Mouse (Mus musculus): ENCODE measurements at regions not wholly inside any gene's neighbourhood (a gene's known extent, or its start where the extent isn't known, plus 50 kb on each side); places are given as distances from the start of the nearest gene placed in this dataset.
"Not testable (repeated sequence)": the region's sequence is repeated elsewhere in the genome, so short reads cannot be mapped to it uniquely, and the experiment has no call there.

DNA sequence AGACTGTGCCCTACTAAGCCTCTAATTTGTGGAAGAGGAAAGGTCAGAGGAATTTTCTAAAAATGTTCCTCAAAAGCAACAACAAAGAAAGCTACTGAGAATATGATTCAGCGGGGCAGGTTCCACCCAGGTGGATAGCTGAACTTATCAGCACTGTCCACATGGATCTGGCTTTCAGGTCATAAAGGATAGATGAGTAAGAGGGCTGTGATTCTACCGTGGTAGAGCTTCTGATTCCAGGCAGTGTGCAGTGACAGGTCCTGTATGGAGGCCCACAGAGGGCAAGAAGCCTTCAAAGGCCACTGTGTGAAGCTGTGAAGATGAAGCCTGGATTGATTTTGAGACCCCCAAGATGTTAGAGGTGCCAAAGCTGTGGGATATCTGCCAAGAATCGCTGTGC is 51.8 kb downstream of the Teddm3 start:
- H3K36me3 ChIP-seq; H3K4me3 ChIP-seq; H3K27me3 ChIP-seq; ATAC-seq (ENCODE audit: low FRiP score); H3K9ac ChIP-seq; H3K27ac ChIP-seq; H3K4me1 ChIP-seq (replicated peaks); H3K9me3 ChIP-seq; H3K4me2 ChIP-seq: not testable (repeated sequence)
- 87% methylated on average over 3 of the region's 3 CpGs for whole genome bisulfite sequencing

DNA sequence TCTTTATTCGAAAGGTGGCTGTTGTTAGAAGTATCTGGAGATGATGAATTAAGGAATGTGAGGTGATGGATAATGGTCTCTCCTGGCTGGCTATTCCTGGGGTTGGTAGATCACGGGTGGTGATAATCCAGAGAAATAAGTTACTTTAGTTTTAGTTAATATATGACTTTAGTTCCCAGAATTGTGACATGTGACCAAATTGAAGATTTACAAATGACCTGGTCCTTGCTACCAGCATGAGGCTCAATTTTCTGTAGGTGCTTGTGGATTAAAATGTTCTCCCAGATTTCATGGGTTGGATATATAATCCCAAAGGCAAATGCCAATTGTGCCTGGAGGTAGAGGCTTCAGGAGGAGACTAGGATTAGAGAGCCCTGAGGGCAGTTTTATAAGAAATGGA is 53.7 kb downstream of the Teddm3 start:
- H3K36me3 ChIP-seq; H3K9ac ChIP-seq; H3K4me1 ChIP-seq (replicated peaks); H3K27ac ChIP-seq; H3K4me2 ChIP-seq; H3K27me3 ChIP-seq; H3K4me3 ChIP-seq; ATAC-seq (ENCODE audit: low FRiP score); H3K9me3 ChIP-seq: not testable (repeated sequence)
- 94% methylated on average over 2 of the region's 2 CpGs for WGBS

GRCm38 (mm10) chr16:21074779-21075148 is 79.0 kb downstream of the Teddm3 start:
- no peak overlapping the region for H3K9ac ChIP-seq
- WGBS = 74% methylated on average over 5 of the region's 5 CpGs
- H3K4me2 ChIP-seq = no peak overlapping the region
- H3K27me3 ChIP-seq = no peaks in the 10 kb centered on the region
- no peak overlapping the region for H3K27ac ChIP-seq
- no peak overlapping the region for H3K4me3 ChIP-seq
- no peaks in the 10 kb centered on the region for H3K36me3 ChIP-seq
- H3K9me3 ChIP-seq = no peaks in the 10 kb centered on the region
- no peak for ATAC-seq (ENCODE audit: low FRiP score)
- no peaks in the 10 kb centered on the region for H3K4me1 ChIP-seq (replicated peaks)

GRCm38 (mm10) chr16:21074082-21074778 is 79.6 kb downstream of the Teddm3 start:
- H3K36me3 ChIP-seq; H3K9ac ChIP-seq; H3K27ac ChIP-seq; H3K9me3 ChIP-seq; H3K27me3 ChIP-seq; H3K4me3 ChIP-seq; H3K4me1 ChIP-seq (replicated peaks): not testable (repeated sequence)
- peak overlapping the region; percentile 13; the same call in 1 of the 2 replicates for H3K4me2 ChIP-seq
- peak; percentile 86 for ATAC-seq (ENCODE audit: low FRiP score)
- 26% methylated on average over 8 of the region's 10 CpGs for WGBS

DNA sequence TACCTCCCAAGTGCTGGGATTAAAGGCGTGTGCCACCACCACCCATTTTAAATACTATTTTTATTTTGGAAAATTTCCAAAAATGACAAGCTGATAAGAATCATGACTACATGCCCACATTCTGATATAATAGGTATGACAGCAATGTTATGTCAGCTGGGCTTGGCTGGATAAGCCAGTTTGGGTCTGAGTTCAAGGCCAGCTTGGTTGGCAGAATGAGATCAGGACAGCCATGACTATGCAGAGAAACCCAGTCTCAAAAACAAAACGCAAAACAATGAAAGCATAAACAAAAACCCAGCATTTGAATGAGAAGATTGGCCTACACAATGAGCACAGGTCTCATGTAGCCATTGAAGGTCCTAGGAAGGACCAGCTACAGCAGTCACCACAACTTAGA is 93.6 kb downstream of the Teddm3 start:
- H3K27me3 ChIP-seq = no peaks in the 10 kb centered on the region
- no peaks in the 10 kb centered on the region for H3K9me3 ChIP-seq
- ATAC-seq (ENCODE audit: low FRiP score) = no peak
- no peak overlapping the region for H3K27ac ChIP-seq
- H3K4me1 ChIP-seq (replicated peaks) = no peaks in the 10 kb centered on the region
- no peak overlapping the region for H3K9ac ChIP-seq
- no peak overlapping the region for H3K4me2 ChIP-seq
- H3K4me3 ChIP-seq = no peak overlapping the region
- WGBS = 78% methylated on average over 2 of the region's 2 CpGs
- H3K36me3 ChIP-seq = no peaks in the 10 kb centered on the region

- ATAC-seq (ENCODE audit: low FRiP score) = no peak
Observed at GRCm38 (mm10) chr16:21054772-21055171, 99.0 kb downstream of the Teddm3 start.

DNA sequence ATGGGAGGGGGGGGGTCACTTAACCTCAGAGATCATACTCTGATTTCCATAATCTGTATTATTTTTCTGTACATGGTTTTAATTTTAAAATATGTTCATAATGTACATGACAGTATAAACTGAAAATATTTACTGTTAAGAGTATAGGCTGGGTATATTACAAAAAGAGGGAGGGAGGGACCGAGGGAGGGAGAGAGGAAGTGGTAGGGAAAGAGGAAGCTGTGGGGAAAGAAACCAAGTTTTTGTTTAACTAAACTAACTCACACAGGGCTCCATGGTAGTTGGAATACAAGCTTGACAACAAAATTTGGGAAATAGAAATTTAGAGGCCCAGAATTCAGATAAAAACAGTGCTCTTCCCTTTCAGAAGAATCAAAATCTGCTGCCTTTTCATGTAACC is 131.7 kb downstream of the Teddm3 start:
- not testable (repeated sequence) for H3K27ac ChIP-seq; H3K27me3 ChIP-seq; H3K4me1 ChIP-seq (replicated peaks); H3K9ac ChIP-seq; H3K4me3 ChIP-seq; ATAC-seq (ENCODE audit: low FRiP score); H3K9me3 ChIP-seq; H3K36me3 ChIP-seq; H3K4me2 ChIP-seq
- WGBS = 91% methylated on average over 1 of the region's 1 CpGs

More at GRCm38 (mm10) chr16:21054772-21055171, 99.0 kb downstream of the Teddm3 start:
- Histone ChIP-seq H3K4me2 (no peak overlapping the region), H3K4me1 (replicated peaks) (no peaks in the 10 kb centered on the region), H3K36me3 (no peaks in the 10 kb centered on the region), H3K27me3 (no peaks in the 10 kb centered on the region), H3K9ac (no peak overlapping the region), H3K4me3 (no peak overlapping the region), H3K27ac (no peak overlapping the region), H3K9me3 (peaks cover 10% of the 10 kb centered on the region; the same call in 1 of the 2 replicates)

DNA sequence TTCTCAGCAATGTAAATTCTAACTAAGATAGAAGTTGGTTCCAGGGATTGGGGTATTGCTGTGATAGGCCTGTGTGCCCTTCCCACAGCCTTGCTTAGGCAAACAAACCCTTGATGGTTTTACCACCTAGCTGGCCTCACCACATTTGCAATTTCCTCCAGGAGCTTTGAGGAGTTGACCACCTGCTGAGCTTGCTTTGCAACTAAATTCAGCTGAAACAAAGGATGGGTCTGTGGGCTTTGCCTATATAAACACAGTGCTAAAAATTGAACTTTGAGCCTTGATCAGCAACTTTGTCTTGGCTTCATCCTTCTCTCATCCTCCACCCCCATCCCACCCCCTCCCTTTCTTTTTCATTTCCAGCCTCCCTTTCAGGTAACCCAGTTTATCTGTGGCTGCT is 148.9 kb downstream of the Teddm3 start:
- H3K27me3 ChIP-seq = no peaks in the 10 kb centered on the region
- no peak overlapping the region for H3K9ac ChIP-seq
- peaks cover 7% of the 10 kb centered on the region; the same call in 1 of the 2 replicates for H3K9me3 ChIP-seq
- no peak for ATAC-seq (ENCODE audit: low FRiP score)
- no peak overlapping the region for H3K4me2 ChIP-seq
- H3K4me1 ChIP-seq (replicated peaks) = no peaks in the 10 kb centered on the region
- H3K4me3 ChIP-seq = no peak overlapping the region
- H3K27ac ChIP-seq = no peak overlapping the region
- no peaks in the 10 kb centered on the region for H3K36me3 ChIP-seq

- H3K4me1 ChIP-seq (replicated peaks) = no peaks in the 10 kb centered on the region
- H3K9ac ChIP-seq = no peak overlapping the region
- H3K27ac ChIP-seq = no peak overlapping the region
- 78% methylated on average over 1 of the region's 1 CpGs for WGBS
- H3K27me3 ChIP-seq = no peaks in the 10 kb centered on the region
- H3K4me3 ChIP-seq = no peak overlapping the region
- ATAC-seq (ENCODE audit: low FRiP score) = no peak
- no peak overlapping the region for H3K4me2 ChIP-seq
- no peaks in the 10 kb centered on the region for H3K36me3 ChIP-seq
- peaks cover 7% of the 10 kb centered on the region; the same call in 1 of the 2 replicates for H3K9me3 ChIP-seq
Observed at GRCm38 (mm10) chr16:21001126-21001525, 152.7 kb downstream of the Teddm3 start.

- WGBS = 92% methylated on average over 2 of the region's 2 CpGs
Observed at GRCm38 (mm10) chr16:20990524-20990923, 163.3 kb downstream of the Teddm3 start.

GRCm38 (mm10) chr16:20975406-20975805 is 178.4 kb downstream of the Teddm3 start:
- Histone ChIP-seq H3K4me2 (no peak overlapping the region), H3K36me3 (no peaks in the 10 kb centered on the region), H3K9me3 (no peaks in the 10 kb centered on the region), H3K27me3 (no peaks in the 10 kb centered on the region), H3K9ac (no peak overlapping the region), H3K4me3 (no peak overlapping the region), H3K4me1 (replicated peaks) (no peaks in the 10 kb centered on the region), H3K27ac (no peak overlapping the region)
- no peak for ATAC-seq (ENCODE audit: low FRiP score)
- 62% methylated on average over 2 of the region's 2 CpGs for WGBS

More at GRCm38 (mm10) chr16:20990524-20990923, 163.3 kb downstream of the Teddm3 start:
- ATAC-seq (ENCODE audit: low FRiP score) = no peak
- H3K4me3 ChIP-seq = no peak overlapping the region
- 0 out of 2 replicates have a peak, but pooled peaks cover 5% of the 10 kb centered on the region for H3K9me3 ChIP-seq
- no peaks in the 10 kb centered on the region for H3K27me3 ChIP-seq
- H3K4me1 ChIP-seq (replicated peaks) = no peaks in the 10 kb centered on the region
- H3K27ac ChIP-seq = no peak overlapping the region
- H3K4me2 ChIP-seq = no peak overlapping the region
- no peaks in the 10 kb centered on the region for H3K36me3 ChIP-seq
- H3K9ac ChIP-seq = no peak overlapping the region

GRCm38 (mm10) chr16:20972442-20972841 is 181.4 kb downstream of the Teddm3 start:
- Histone ChIP-seq H3K27me3 (no peaks in the 10 kb centered on the region), H3K27ac (no peak overlapping the region), H3K4me1 (replicated peaks) (no peaks in the 10 kb centered on the region), H3K9ac (no peak overlapping the region), H3K4me2 (no peak overlapping the region), H3K36me3 (no peaks in the 10 kb centered on the region), H3K4me3 (no peak overlapping the region), H3K9me3 (no peaks in the 10 kb centered on the region)
- no peak for ATAC-seq (ENCODE audit: low FRiP score)

- 54% methylated on average over 10 of the region's 10 CpGs for WGBS
- H3K36me3 ChIP-seq = no peaks in the 10 kb centered on the region
- H3K4me1 ChIP-seq (replicated peaks) = no peaks in the 10 kb centered on the region
- peak overlapping the region; percentile 4; the same call in 1 of the 2 replicates for H3K4me2 ChIP-seq
- no peak overlapping the region for H3K27ac ChIP-seq
- no peak overlapping the region for H3K9ac ChIP-seq
- H3K4me3 ChIP-seq = no peak overlapping the region
- no peaks in the 10 kb centered on the region for H3K9me3 ChIP-seq
- peak; percentile 32; the same call in 1 of the 2 replicates for ATAC-seq (ENCODE audit: low FRiP score)
- no peaks in the 10 kb centered on the region for H3K27me3 ChIP-seq
Observed at GRCm38 (mm10) chr16:20958905-20959304, 194.9 kb downstream of the Teddm3 start.

All from hindbrain, embryonic 13.5 days (tissue).